Mouse (Mus musculus): Measurements from ENCODE around the gene Tmem109. TPM values are rescaled to one million over a fixed set of nuclear protein-coding genes. Genes with fewer than 3 reads are reported as not detected.

Gene Tmem109
- polyA plus RNA-seq, 1 experiment from 2014 or later = 38.7 TPM

DNA sequence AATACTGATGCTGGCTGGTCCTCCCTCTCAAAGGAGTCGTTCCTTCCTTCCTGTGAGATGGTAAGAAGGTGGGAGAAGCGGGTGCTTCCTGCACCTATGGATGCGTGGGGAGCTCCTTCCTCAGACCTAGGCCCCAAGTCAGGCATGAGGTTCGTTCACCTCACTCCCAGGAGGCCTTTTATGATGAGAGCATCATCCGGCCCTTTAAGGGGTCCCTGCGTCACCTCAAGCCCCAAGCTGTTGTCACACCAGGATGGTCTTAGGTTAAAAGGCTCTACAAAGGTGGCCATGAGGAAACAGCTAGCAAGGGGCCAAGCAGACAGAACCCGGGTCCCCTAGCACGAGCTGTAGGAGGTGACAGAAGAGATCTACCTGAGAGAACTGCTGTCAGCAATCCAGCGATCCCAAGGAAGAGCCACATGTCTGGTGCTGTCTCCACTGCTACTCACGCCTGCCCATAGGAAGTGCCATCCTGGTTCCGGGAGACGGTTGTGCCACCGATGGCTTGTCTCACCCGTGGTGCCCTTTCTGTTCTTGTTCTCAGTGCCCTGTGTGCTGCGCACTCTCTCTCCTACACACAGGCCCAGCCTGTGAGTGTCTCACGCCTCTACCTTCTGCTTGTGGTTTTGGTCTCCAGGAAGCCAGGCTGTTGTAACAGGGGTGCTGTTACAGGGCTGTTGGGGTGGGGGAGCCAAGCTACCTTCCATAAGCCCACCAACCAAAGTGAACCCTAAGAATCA, 52.2 kb downstream of the Tmem109 start, which contains the start of gene Cd6:
Gene Cd6, minus strand, starts transcription at position 623 of the 740 bp plus-strand sequence.
- H3K4me3 ChIP-seq = no peak within 1 kb of the TSS
- no peaks in the 10 kb centered on the region for H3K27me3 ChIP-seq (replicated peaks)
- H3K36me3 ChIP-seq = no peaks in the 10 kb centered on the region
- ATAC-seq (ENCODE audit: low FRiP score, low read depth) = no peak
- no peak within 1 kb of the TSS for H3K9ac ChIP-seq
- H3K27ac ChIP-seq = no peak within 1 kb of the TSS
- H3K4me2 ChIP-seq (replicated peaks) = no peak within 1 kb of the TSS
- 92% methylated on average over 16 of the region's 16 CpGs for whole genome bisulfite sequencing
- no peaks in the 10 kb centered on the region for H3K9me3 ChIP-seq
- no peaks in the 10 kb centered on the region for H3K4me1 ChIP-seq

DNA sequence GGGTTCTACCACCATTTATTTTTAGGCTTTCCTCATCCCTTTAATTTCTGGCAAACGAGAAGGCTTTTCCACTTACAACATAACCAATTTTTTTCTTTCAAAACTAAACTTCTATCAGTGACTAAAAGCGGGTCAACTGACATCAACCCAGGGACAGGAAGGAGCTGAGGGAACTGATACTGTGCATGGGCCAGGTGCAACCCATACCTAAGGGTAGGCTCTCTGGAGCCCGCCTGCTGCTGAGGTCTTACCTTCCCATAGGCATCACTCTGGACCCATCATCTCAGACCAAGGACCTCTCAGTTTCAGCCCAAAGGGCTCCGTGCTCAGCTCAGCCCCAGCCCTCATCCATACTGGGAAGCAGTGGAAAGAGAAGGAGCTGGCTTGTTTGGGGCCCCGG, 53.5 kb downstream of the Tmem109 start:
- H3K4me1 ChIP-seq = no peaks in the 10 kb centered on the region
- H3K27me3 ChIP-seq (replicated peaks) = no peaks in the 10 kb centered on the region
- H3K9me3 ChIP-seq = no peaks in the 10 kb centered on the region
- H3K36me3 ChIP-seq = no peaks in the 10 kb centered on the region
- H3K4me3 ChIP-seq = no peak overlapping the region
- WGBS = 88% methylated on average over 5 of the region's 5 CpGs
- no peak overlapping the region for H3K4me2 ChIP-seq (replicated peaks)
- H3K9ac ChIP-seq = no peak overlapping the region
- ATAC-seq (ENCODE audit: low FRiP score, low read depth) = no peak
- no peak overlapping the region for H3K27ac ChIP-seq

- ATAC-seq (ENCODE audit: low FRiP score, low read depth) = no peak
- Histone ChIP-seq H3K27me3 (replicated peaks) (no peaks in the 10 kb centered on the region), H3K4me3 (no peak overlapping the region), H3K4me2 (replicated peaks) (no peak overlapping the region), H3K36me3 (no peaks in the 10 kb centered on the region), H3K9ac (no peak overlapping the region), H3K9me3 (no peaks in the 10 kb centered on the region), H3K27ac (no peak overlapping the region), H3K4me1 (no peaks in the 10 kb centered on the region)
- 88% methylated on average over 7 of the region's 7 CpGs for WGBS
Observed at GRCm38 (mm10) chr19:10824061-10824460, 57.7 kb downstream of the Tmem109 start.

- no peaks in the 10 kb centered on the region for H3K4me1 ChIP-seq
- H3K9ac ChIP-seq = no peak overlapping the region
- no peaks in the 10 kb centered on the region for H3K9me3 ChIP-seq
- no peak overlapping the region for H3K4me2 ChIP-seq (replicated peaks)
- ATAC-seq (ENCODE audit: low FRiP score, low read depth) = no peak
- H3K4me3 ChIP-seq = no peak overlapping the region
- WGBS = 97% methylated on average over 4 of the region's 4 CpGs
- H3K36me3 ChIP-seq = no peaks in the 10 kb centered on the region
- no peak overlapping the region for H3K27ac ChIP-seq
- no peaks in the 10 kb centered on the region for H3K27me3 ChIP-seq (replicated peaks)
Observed at GRCm38 (mm10) chr19:10822534-10822933, 59.3 kb downstream of the Tmem109 start.

GRCm38 (mm10) chr19:10821319-10821718, 60.5 kb downstream of the Tmem109 start:
- H3K9me3 ChIP-seq = no peaks in the 10 kb centered on the region
- no peak overlapping the region for H3K9ac ChIP-seq
- WGBS = 48% methylated on average over 7 of the region's 7 CpGs
- no peaks in the 10 kb centered on the region for H3K27me3 ChIP-seq (replicated peaks)
- no peaks in the 10 kb centered on the region for H3K36me3 ChIP-seq
- no peak overlapping the region for H3K4me3 ChIP-seq
- H3K4me2 ChIP-seq (replicated peaks) = no peak overlapping the region
- no peaks in the 10 kb centered on the region for H3K4me1 ChIP-seq
- no peak overlapping the region for H3K27ac ChIP-seq
- ATAC-seq (ENCODE audit: low FRiP score, low read depth) = no peak

Other genes with a start within 250 kb of the Tmem109 start
- 0.33 and 0.87 TPM in 2 replicates for gene Vwce, start 247.8 kb downstream of the Tmem109 start, polyA plus RNA-seq (2016; fragmentation: Nextera tagmentation; extraction: Ambion mirVana)
- not detected in 2 replicates for gene Pga5, start 203.9 kb downstream of the Tmem109 start, polyA plus RNA-seq (2016; fragmentation: Nextera tagmentation; extraction: Ambion mirVana)
- gene Vps37c, start 193.3 kb downstream of the Tmem109 start, polyA plus RNA-seq (2016; fragmentation: Nextera tagmentation; extraction: Ambion mirVana) = 33.8 and 39.2 TPM in 2 replicates
- gene Cd5, start 143.0 kb downstream of the Tmem109 start, polyA plus RNA-seq (2016; fragmentation: Nextera tagmentation; extraction: Ambion mirVana) = 0.08 TPM in 1 of 2 replicates, not detected in the other
- 0.06 TPM in 1 of 2 replicates, not detected in the other for gene Cd6, start 51.9 kb downstream of the Tmem109 start, polyA plus RNA-seq (2016; fragmentation: Nextera tagmentation; extraction: Ambion mirVana)
- 0.20 and 0.46 TPM in 2 replicates for gene Slc15a3, start 42.3 kb downstream of the Tmem109 start, polyA plus RNA-seq (2016; fragmentation: Nextera tagmentation; extraction: Ambion mirVana)
- 151 and 157 TPM in 2 replicates for gene Tmem132a, start 12.1 kb downstream of the Tmem109 start, polyA plus RNA-seq (2016; fragmentation: Nextera tagmentation; extraction: Ambion mirVana)
- 39.0 and 44.8 TPM in 2 replicates for gene Prpf19, start 13.2 kb upstream of the Tmem109 start, polyA plus RNA-seq (2016; fragmentation: Nextera tagmentation; extraction: Ambion mirVana)
- gene Zp1, start 38.6 kb upstream of the Tmem109 start, polyA plus RNA-seq (2016; fragmentation: Nextera tagmentation; extraction: Ambion mirVana) = 0.10 TPM in 1 of 2 replicates, not detected in the other
- gene Ptgdr2, start 55.2 kb upstream of the Tmem109 start, polyA plus RNA-seq (2016; fragmentation: Nextera tagmentation; extraction: Ambion mirVana) = 0.19 TPM in 1 of 2 replicates, not detected in the other
- 20.4 and 21.5 TPM in 2 replicates for gene Ccdc86, start 67.3 kb upstream of the Tmem109 start, polyA plus RNA-seq (2016; fragmentation: Nextera tagmentation; extraction: Ambion mirVana)
- gene Ms4a10, start 92.7 kb upstream of the Tmem109 start, polyA plus RNA-seq (2016; fragmentation: Nextera tagmentation; extraction: Ambion mirVana) = not detected in 2 replicates
- not detected in 2 replicates for gene Ms4a15, start 111.2 kb upstream of the Tmem109 start, polyA plus RNA-seq (2016; fragmentation: Nextera tagmentation; extraction: Ambion mirVana)
- not detected in 2 replicates for gene Ms4a18, start 136.0 kb upstream of the Tmem109 start, polyA plus RNA-seq (2016; fragmentation: Nextera tagmentation; extraction: Ambion mirVana)
- gene Ms4a8a, start 199.1 kb upstream of the Tmem109 start, polyA plus RNA-seq (2016; fragmentation: Nextera tagmentation; extraction: Ambion mirVana) = not detected in 2 replicates
- not detected in 2 replicates for gene 1700017D01Rik, start 248.9 kb upstream of the Tmem109 start, polyA plus RNA-seq (2016; fragmentation: Nextera tagmentation; extraction: Ambion mirVana)